Mouse (Mus musculus) lung, postnatal 10 days (tissue): ENCODE results near the gene Osmr.
"Not testable (repeated sequence)": the region's sequence is repeated elsewhere in the genome, so short reads cannot be mapped to it uniquely, and the experiment has no call there.

Experiments used
- DNase-seq: peaks from one replicate; pipeline ENCODE4 v3.0.0; 2021

The Osmr gene

GRCm38 (mm10) chr15:6859781-6860180, 15.0 kb downstream of the Osmr start:
- DNase-seq: no peak

- DNase-seq: no peak
These were observed 15.9 kb downstream of the Osmr start for GRCm38 (mm10) chr15:6858871-6859270.

GRCm38 (mm10) chr15:6857270-6857905, 17.4 kb downstream of the Osmr start:
- no peak for DNase-seq

GRCm38 (mm10) chr15:6849851-6850250, 24.9 kb downstream of the Osmr start:
- DNase-seq: no peak

GRCm38 (mm10) chr15:6840199-6840598, 34.6 kb downstream of the Osmr start:
- DNase-seq: peak; percentile 45

- DNase-seq: no peak
These were observed 59.0 kb downstream of the Osmr start for GRCm38 (mm10) chr15:6815807-6816206.

- DNase-seq: not testable (repeated sequence)
These were observed 73.6 kb downstream of the Osmr start for GRCm38 (mm10) chr15:6801212-6801611.

- no peak for DNase-seq
These were observed 81.9 kb downstream of the Osmr start for GRCm38 (mm10) chr15:6792846-6793245.

GRCm38 (mm10) chr15:6791648-6792047, 83.1 kb downstream of the Osmr start:
- peak; percentile 40 for DNase-seq

GRCm38 (mm10) chr15:6790011-6790410, 84.8 kb downstream of the Osmr start:
- DNase-seq: no peak

GRCm38 (mm10) chr15:6787236-6787635, 87.5 kb downstream of the Osmr start:
- DNase-seq: no peak

- DNase-seq: no peak
These were observed 88.6 kb downstream of the Osmr start for GRCm38 (mm10) chr15:6786212-6786611.

- DNase-seq: no peak
These were observed 102.5 kb downstream of the Osmr start for GRCm38 (mm10) chr15:6772265-6772664.
